Mouse (Mus musculus): ENCODE data around the gene Acin1. TPM values are rescaled to one million over a fixed set of nuclear protein-coding genes. Genes with fewer than 3 reads are reported as not detected.

Gene Acin1
- polyA plus RNA-seq, 1 experiment = 79.4 TPM

DNA sequence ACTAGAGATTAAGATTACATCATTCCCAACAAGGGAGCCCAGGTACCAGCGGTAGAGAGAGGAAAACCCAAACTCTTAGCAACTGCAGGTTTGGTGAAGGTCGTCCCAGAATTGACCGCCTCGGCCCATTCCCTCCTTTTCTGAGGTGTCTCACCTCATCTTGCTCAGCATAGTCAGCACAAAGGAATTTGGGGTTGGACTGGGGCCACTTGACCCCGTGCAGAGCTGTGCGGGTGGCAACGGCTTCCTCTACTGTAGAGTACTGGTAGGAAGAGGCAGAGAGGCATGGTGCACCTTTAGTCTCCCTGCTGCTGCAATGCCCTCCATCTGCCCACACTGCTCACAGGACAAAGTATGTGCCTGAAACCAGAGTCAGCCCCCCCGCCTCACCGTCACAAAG lies 42.4 kb downstream of the Acin1 start:
- peaks cover 10% of the 10 kb centered on the region for H3K36me3 ChIP-seq (ENCODE audit: control insufficient read depth, insufficient read depth, low read length)
- H3K4me1 ChIP-seq (ENCODE audit: control insufficient read depth, insufficient read depth, low read length) = no peaks in the 10 kb centered on the region
- no peak overlapping the region for H3K27ac ChIP-seq (ENCODE audit: insufficient read depth, low read depth, low read length)
- no peak for DNase-seq
- H3K4me3 ChIP-seq (ENCODE audit: insufficient read depth, low read depth, low read length) = no peak overlapping the region
- no peak for TF ChIP-seq POLR2A (IDR thresholded peaks at IDR 0.05; ENCODE audit: low read depth, low read length)
- no peak for TF ChIP-seq CTCF (conservative IDR thresholded peaks at IDR 0.05; ENCODE audit: insufficient read depth, insufficient read length, low read depth, low read length)
- 69% methylated on average over 9 of the region's 9 CpGs for WGBS
- no peaks in the 10 kb centered on the region for H3K27me3 ChIP-seq (replicated peaks; ENCODE audit: control insufficient read depth, insufficient read depth, low read length)

DNA sequence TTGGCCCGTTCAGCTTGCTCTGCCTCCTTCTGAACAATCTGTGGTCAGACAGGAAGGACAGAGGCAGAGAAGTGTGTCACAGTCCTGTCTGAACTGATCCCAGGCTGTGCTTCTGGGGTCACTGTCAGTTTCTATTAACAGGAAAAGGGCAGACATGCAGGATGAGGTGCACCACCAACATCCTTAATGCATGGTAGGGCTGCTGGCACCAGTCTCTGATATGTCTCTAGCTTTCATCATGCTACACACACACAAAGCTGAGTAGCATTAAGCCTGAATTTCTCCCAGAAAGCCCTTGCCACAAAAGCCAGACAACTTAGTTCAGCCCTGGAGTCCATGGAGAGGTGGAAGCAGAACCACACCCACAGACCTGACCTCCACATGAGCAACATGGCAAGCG lies 43.7 kb downstream of the Acin1 start:
- no peak for DNase-seq
- TF ChIP-seq CTCF (conservative IDR thresholded peaks at IDR 0.05; ENCODE audit: insufficient read depth, insufficient read length, low read depth, low read length) (no peak), POLR2A (IDR thresholded peaks at IDR 0.05; ENCODE audit: low read depth, low read length) (no peak)
- peaks cover 10% of the 10 kb centered on the region for H3K36me3 ChIP-seq (ENCODE audit: control insufficient read depth, insufficient read depth, low read length)

DNA sequence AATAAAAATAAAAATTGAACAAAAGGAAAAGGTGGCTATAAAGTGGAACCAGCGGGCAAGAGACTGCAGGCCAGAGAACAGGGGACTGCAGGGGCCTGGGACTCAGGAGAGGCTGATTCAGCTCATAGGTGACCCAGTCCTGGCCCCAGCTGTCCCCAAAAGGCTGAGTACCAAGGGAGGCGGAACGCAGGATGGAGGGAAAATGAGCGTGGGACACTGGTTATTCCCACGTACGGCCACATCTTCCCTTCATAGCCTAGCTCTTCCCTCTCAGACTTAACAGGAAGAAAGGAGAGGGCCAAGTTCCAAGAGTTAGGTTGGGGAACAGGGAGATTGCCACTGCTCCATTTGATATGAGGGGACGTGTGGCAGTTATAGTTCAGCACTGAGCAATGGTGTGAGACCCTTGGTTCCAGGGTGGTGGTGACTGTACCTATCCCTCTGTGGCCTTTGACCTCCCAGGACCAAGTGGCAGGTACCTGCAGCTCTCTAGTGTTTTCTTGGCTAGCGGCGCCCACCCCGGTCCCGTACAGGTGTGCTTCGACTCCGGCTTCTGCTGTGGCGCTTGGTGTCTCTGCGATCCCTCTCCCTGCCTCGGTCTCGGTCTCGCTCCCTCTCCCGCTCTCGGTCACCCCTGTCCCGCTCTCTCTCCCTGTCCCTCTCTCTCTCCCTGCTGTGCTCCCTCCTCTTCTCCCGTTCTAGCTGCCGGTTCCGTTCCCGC lies 44.3 kb downstream of the Acin1 start:
- DNase-seq = no peak
- no peaks in the 10 kb centered on the region for H3K27me3 ChIP-seq (replicated peaks; ENCODE audit: control insufficient read depth, insufficient read depth, low read length)
- H3K4me3 ChIP-seq (ENCODE audit: insufficient read depth, low read depth, low read length) = no peak overlapping the region
- no peak overlapping the region for H3K27ac ChIP-seq (ENCODE audit: insufficient read depth, low read depth, low read length)
- peaks cover 10% of the 10 kb centered on the region for H3K36me3 ChIP-seq (ENCODE audit: control insufficient read depth, insufficient read depth, low read length)
- no peaks in the 10 kb centered on the region for H3K4me1 ChIP-seq (ENCODE audit: control insufficient read depth, insufficient read depth, low read length)
- no peak for TF ChIP-seq CTCF (conservative IDR thresholded peaks at IDR 0.05; ENCODE audit: insufficient read depth, insufficient read length, low read depth, low read length)
- WGBS = 86% methylated on average over 25 of the region's 25 CpGs

More for the DNA sequence above, 43.7 kb downstream of the Acin1 start:
- 88% methylated on average over 2 of the region's 2 CpGs for WGBS
- Histone ChIP-seq H3K27me3 (replicated peaks; ENCODE audit: control insufficient read depth, insufficient read depth, low read length) (no peaks in the 10 kb centered on the region), H3K4me3 (ENCODE audit: insufficient read depth, low read depth, low read length) (no peak overlapping the region), H3K4me1 (ENCODE audit: control insufficient read depth, insufficient read depth, low read length) (no peaks in the 10 kb centered on the region), H3K27ac (ENCODE audit: insufficient read depth, low read depth, low read length) (no peak overlapping the region)

DNA sequence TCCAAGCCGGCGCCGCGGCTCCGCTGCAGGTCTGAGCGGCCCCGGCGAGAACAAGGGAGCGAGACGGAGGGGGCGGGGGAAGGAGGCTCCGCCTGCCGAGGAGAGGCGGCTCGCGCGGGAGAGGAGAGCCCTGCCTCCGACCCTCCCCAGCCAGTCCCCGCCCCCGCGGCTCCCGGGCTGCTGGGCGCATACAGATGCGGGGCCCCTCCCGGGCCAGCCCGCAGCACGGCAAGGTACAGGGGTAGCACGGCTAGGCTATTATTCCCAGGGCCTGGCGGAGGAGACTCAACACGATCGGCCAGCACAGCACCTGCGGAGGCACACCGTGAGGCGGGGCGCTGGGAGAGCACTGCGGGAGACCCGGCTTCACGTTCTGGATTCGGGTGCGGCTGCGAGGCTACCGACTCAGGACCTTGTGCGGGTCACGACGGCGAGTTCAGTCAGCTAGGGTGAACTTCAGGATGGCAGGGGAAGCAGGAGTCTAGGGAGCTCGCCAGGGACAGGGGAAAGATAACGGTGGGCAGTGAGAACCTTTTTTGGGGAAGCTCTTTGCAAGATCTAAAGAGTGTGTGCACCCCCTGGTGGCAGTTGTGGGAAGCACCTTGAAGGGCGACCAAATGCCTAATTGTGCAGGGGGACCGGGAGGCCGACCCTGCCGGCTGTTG lies 45.3 kb downstream of the Acin1 start, which contains the start of gene Cdh24:
Gene Cdh24, minus strand, starts transcription at position 60 of the 665 bp plus-strand sequence.
- Histone ChIP-seq H3K27me3 (replicated peaks; ENCODE audit: control insufficient read depth, insufficient read depth, low read length) (no peaks in the 10 kb centered on the region), H3K36me3 (ENCODE audit: control insufficient read depth, insufficient read depth, low read length) (peaks cover 10% of the 10 kb centered on the region), H3K4me1 (ENCODE audit: control insufficient read depth, insufficient read depth, low read length) (no peaks in the 10 kb centered on the region), H3K27ac (ENCODE audit: insufficient read depth, low read depth, low read length) (no peak within 1 kb of the TSS), H3K4me3 (ENCODE audit: insufficient read depth, low read depth, low read length) (peak within 1 kb of the TSS; percentile 67)
- peak; percentile 93 for DNase-seq
- TF ChIP-seq CTCF (conservative IDR thresholded peaks at IDR 0.05; ENCODE audit: insufficient read depth, insufficient read length, low read depth, low read length) (peak; percentile 74), POLR2A (IDR thresholded peaks at IDR 0.05; ENCODE audit: low read depth, low read length) (no peak)
- WGBS = under 1% methylated on average over 50 of the region's 52 CpGs

DNA sequence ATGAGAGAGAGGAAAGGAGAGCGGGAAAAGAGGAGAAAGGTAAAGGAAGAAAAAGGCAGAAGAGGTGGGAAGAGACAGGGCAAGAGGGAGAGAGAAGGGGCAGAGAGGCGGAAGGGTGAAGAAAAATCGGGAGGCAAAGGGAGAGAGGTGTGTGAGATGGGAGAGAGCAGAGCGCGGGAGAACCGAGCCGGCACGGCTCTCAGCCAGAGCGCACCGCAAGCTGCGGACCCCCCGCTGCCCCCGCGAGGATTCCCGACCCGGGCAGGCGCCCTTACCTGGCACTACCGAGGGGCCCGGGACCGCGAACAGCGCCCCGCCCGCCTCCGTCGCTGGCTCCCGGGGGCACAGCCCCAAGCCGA lies 45.8 kb downstream of the Acin1 start, which contains the start of gene Gm17606:
Gene Gm17606, plus strand, starts transcription at position 7 of the 359 bp plus-strand sequence.
- no peak within 1 kb of the TSS for H3K27ac ChIP-seq (ENCODE audit: insufficient read depth, low read depth, low read length)

DNA sequence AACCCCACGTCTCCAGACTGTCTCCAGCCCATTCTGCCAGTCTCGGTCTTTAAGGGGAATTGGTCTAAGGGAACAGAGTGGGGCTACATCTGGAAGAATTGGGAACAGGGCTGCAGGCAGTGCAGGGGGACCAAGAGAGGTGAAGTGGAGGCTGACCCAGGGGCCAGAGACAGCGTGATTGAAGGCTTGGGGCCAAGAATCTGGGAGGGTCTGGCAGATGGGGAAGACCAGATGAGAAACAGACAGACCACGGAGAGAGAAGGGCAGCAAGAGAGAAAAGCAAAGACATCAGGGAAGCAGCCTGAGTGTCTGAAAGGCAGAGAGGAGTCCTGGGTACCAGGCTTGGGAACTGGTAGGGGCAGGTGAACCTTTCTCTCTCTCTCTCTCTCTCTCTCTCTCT lies 46.6 kb downstream of the Acin1 start:
- H3K4me1 ChIP-seq (ENCODE audit: control insufficient read depth, insufficient read depth, low read length) = no peaks in the 10 kb centered on the region
- no peak overlapping the region for H3K4me3 ChIP-seq (ENCODE audit: insufficient read depth, low read depth, low read length)
- no peaks in the 10 kb centered on the region for H3K27me3 ChIP-seq (replicated peaks; ENCODE audit: control insufficient read depth, insufficient read depth, low read length)
- DNase-seq = no peak
- 70% methylated on average over 4 of the region's 4 CpGs for WGBS
- no peak overlapping the region for H3K27ac ChIP-seq (ENCODE audit: insufficient read depth, low read depth, low read length)
- TF ChIP-seq CTCF (conservative IDR thresholded peaks at IDR 0.05; ENCODE audit: insufficient read depth, insufficient read length, low read depth, low read length) (no peak), POLR2A (IDR thresholded peaks at IDR 0.05; ENCODE audit: low read depth, low read length) (no peak)
- peaks cover 8% of the 10 kb centered on the region for H3K36me3 ChIP-seq (ENCODE audit: control insufficient read depth, insufficient read depth, low read length)

More for the DNA sequence above, 45.8 kb downstream of the Acin1 start, which contains the start of gene Gm17606:
- no peak for TF ChIP-seq POLR2A (IDR thresholded peaks at IDR 0.05; ENCODE audit: low read depth, low read length)
- no peak for TF ChIP-seq CTCF (conservative IDR thresholded peaks at IDR 0.05; ENCODE audit: insufficient read depth, insufficient read length, low read depth, low read length)
- Histone ChIP-seq H3K4me1 (ENCODE audit: control insufficient read depth, insufficient read depth, low read length) (no peaks in the 10 kb centered on the region), H3K4me3 (ENCODE audit: insufficient read depth, low read depth, low read length) (peak within 1 kb of the TSS; percentile 67), H3K27me3 (replicated peaks; ENCODE audit: control insufficient read depth, insufficient read depth, low read length) (no peaks in the 10 kb centered on the region), H3K36me3 (ENCODE audit: control insufficient read depth, insufficient read depth, low read length) (peaks cover 8% of the 10 kb centered on the region)
- whole genome bisulfite sequencing = 1% methylated on average over 27 of the region's 28 CpGs
- no peak for DNase-seq

DNA sequence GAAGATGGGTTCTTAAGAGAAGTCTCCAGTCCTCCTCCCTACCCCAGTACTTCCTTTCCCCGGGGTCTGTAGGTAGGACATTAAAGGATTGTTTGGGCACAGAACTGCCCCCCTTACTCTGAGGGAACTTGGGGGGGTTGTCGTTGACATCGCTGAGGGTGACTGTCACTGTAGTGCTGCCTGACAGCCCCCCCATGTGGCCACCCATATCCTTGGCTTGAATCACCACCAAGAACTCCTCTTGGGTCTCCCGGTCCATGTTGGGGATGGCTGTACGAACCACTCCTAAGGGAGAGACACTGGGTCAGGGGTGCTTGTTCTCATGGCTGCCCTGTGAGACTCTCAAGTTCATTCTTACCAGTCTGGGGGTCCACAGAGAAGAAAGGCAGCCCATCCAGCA lies 48.5 kb downstream of the Acin1 start:
- DNase-seq = no peak
- WGBS = 66% methylated on average over 5 of the region's 5 CpGs

More for the DNA sequence above, 48.5 kb downstream of the Acin1 start:
- H3K27me3 ChIP-seq (replicated peaks; ENCODE audit: control insufficient read depth, insufficient read depth, low read length) = no peaks in the 10 kb centered on the region
- no peak overlapping the region for H3K27ac ChIP-seq (ENCODE audit: insufficient read depth, low read depth, low read length)
- H3K4me3 ChIP-seq (ENCODE audit: insufficient read depth, low read depth, low read length) = no peak overlapping the region
- H3K36me3 ChIP-seq (ENCODE audit: control insufficient read depth, insufficient read depth, low read length) = no peaks in the 10 kb centered on the region
- H3K4me1 ChIP-seq (ENCODE audit: control insufficient read depth, insufficient read depth, low read length) = no peaks in the 10 kb centered on the region
- TF ChIP-seq CTCF (conservative IDR thresholded peaks at IDR 0.05; ENCODE audit: insufficient read depth, insufficient read length, low read depth, low read length) (no peak), POLR2A (IDR thresholded peaks at IDR 0.05; ENCODE audit: low read depth, low read length) (no peak)

Measured in kidney, adult 2 months (tissue).